Mouse (Mus musculus) myocyte (in vitro differentiated cells): ENCODE data around the gene Ccdc169.

Experiments
- CEBPB ChIP-seq: IDR thresholded peaks from 2 replicates; pipeline ENCODE4 v1.6.1; 2011; ENCODE audit warnings: mild to moderate bottlenecking, moderate library complexity; ENCODE audit not compliant: poor library complexity, insufficient read depth, severe bottlenecking
- E2F4 ChIP-seq: IDR thresholded peaks from one replicate; pipeline ENCODE4 v1.6.1; 2011; ENCODE audit warnings: mild to moderate bottlenecking, control low read depth, moderate library complexity; ENCODE audit not compliant: insufficient read depth
- MAX ChIP-seq: IDR thresholded peaks from one replicate; pipeline ENCODE4 v1.6.1; 2011; ENCODE audit warnings: low read depth, mild to moderate bottlenecking, control low read depth
- MYOD1 ChIP-seq, 3 experiments: IDR thresholded peaks; one replicate each; pipeline ENCODE4 v1.6.1; 2011; ENCODE audit warnings: control low read depth in 2 of 3, low read depth in 2 of 3, mild to moderate bottlenecking in 2 of 3, moderate library complexity in 1 of 3; ENCODE audit not compliant: insufficient read length in 2 of 3, control insufficient read depth in 1 of 3
- MYOG ChIP-seq, 3 experiments: IDR thresholded peaks; one replicate each; pipeline ENCODE4 v1.6.1; 2011; ENCODE audit warnings: control low read depth in 2 of 3, low read depth in 2 of 3, mild to moderate bottlenecking in 2 of 3; ENCODE audit not compliant: insufficient read length in 2 of 3, control insufficient read depth in 1 of 3, insufficient read depth in 1 of 3
- POLR2A ChIP-seq: IDR thresholded peaks from one replicate; pipeline ENCODE4 v1.6.1; 2011; ENCODE audit warnings: low read depth, mild to moderate bottlenecking, control low read depth, moderate library complexity; ENCODE audit not compliant: insufficient read length
- POLR2AphosphoS2 ChIP-seq: IDR thresholded peaks from one replicate; pipeline ENCODE4 v1.6.1; 2011; ENCODE audit warnings: low read depth, control low read depth; ENCODE audit not compliant: insufficient read length
- SRF ChIP-seq: IDR thresholded peaks from one replicate; pipeline ENCODE4 v1.6.1; 2011; ENCODE audit warnings: low read depth; ENCODE audit not compliant: control insufficient read depth, insufficient read length
- TCF12 ChIP-seq: IDR thresholded peaks from one replicate; pipeline ENCODE4 v1.6.1; 2011; ENCODE audit warnings: mild to moderate bottlenecking, control low read depth; ENCODE audit not compliant: poor library complexity, insufficient read depth, severe bottlenecking

DNA sequence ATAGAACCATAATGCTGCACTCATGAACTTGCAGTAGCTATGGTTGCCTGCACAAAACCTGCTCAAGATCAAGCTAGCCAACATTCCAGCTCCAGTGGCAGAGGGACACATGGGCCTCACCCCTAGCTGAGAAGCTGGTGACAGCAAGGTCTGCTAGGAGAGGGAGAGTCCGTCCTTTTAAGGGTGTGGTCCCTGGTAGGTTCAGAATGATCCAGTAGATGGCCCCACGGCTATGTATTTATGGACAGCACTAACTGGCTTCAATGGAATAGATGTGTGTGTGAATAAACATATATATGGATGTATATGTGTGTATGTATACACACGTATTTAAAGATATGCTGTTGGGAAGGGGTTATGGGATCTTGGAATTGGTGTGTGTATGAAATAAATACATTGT is 35.3 kb downstream of the Ccdc169 start:
- no peak for TF ChIP-seq POLR2A
- no peak for TF ChIP-seq CEBPB
- TF ChIP-seq TCF12, result no peak
- no peak for TF ChIP-seq MAX
- no peak for TF ChIP-seq MYOG (IDR thresholded peaks at IDR 0.05; ENCODE audit: control insufficient read depth in 1 of 3, insufficient read depth in 1 of 3, insufficient read length in 2 of 3, low read depth in 2 of 3)
- TF ChIP-seq MYOD1 (IDR thresholded peaks at IDR 0.05; ENCODE audit: control insufficient read depth in 1 of 3, insufficient read length in 2 of 3, low read depth in 2 of 3), result no peak
- TF ChIP-seq SRF, result no peak
- no peak for TF ChIP-seq POLR2AphosphoS2
- TF ChIP-seq E2F4, result no peak
